Mouse (Mus musculus): ENCODE results near the gene Hoxc12.

The Hoxc12 gene

GRCm38 (mm10) chr15:102980912-102981311 lies 44.4 kb downstream of the Hoxc12 start:
- DNase-seq (ENCODE audit: low read depth, low spot score): no peak

GRCm38 (mm10) chr15:102981379-102982288 lies 45.1 kb downstream of the Hoxc12 start:
- no peak for DNase-seq (ENCODE audit: low read depth, low spot score)

- DNase-seq (ENCODE audit: low read depth, low spot score): no peak
Measured at GRCm38 (mm10) chr15:102983716-102984115, 47.2 kb downstream of the Hoxc12 start.

- no peak for DNase-seq (ENCODE audit: low read depth, low spot score)
Measured at GRCm38 (mm10) chr15:102984521-102984920, 48.0 kb downstream of the Hoxc12 start.

GRCm38 (mm10) chr15:102984925-102985324 lies 48.4 kb downstream of the Hoxc12 start:
- DNase-seq (ENCODE audit: low read depth, low spot score): no peak

- DNase-seq (ENCODE audit: low read depth, low spot score): peak; percentile 32
Measured at GRCm38 (mm10) chr15:102987124-102987833, 50.7 kb downstream of the Hoxc12 start.

- no peak for DNase-seq (ENCODE audit: low read depth, low spot score)
Measured at GRCm38 (mm10) chr15:102988078-102988477, 51.5 kb downstream of the Hoxc12 start.
